9 mouse cellular contexts compared by ENCODE assay signal in genomic region chr19:10714682-10715475, GRCm38 (mm10). TPM values are rescaled to one million over a fixed set of nuclear protein-coding genes. Genes with fewer than 3 reads are reported as not detected.
DNase-seq lines count a peak whose midpoint lies in the region; ATAC-seq and TF ChIP-seq lines count a peak whose summit lies in the region.
"Had no signal": no experiment of that assay in that cellular context is flagged by ENCODE, and none has a peak within 500 bp of the region (broad histone marks: within the 10 kb centered on the region; RNA-seq: fewer than 3 reads in every experiment).

No protein-coding gene starts in this region.

- no peak overlapping the region for H3K27ac ChIP-seq in liver, postnatal 0 days (ENCODE audit: low read depth)
- H3K27ac ChIP-seq: heart, embryonic 13.5 days had no signal

- H3K9ac ChIP-seq in liver, postnatal 0 days (replicated peaks) = no peak overlapping the region
- H3K9ac ChIP-seq: heart, embryonic 13.5 days had no signal

- H3K4me1 ChIP-seq in liver, postnatal 0 days (ENCODE audit: insufficient read depth) = peaks cover under 1% of the 10 kb centered on the region; the same call in 1 of the 2 replicates

- WGBS in liver, postnatal 0 days (ENCODE audit: insufficient replicate concordance) = 51% methylated on average over 4 of the region's 4 CpGs

- H3K4me3 ChIP-seq in liver, postnatal 0 days (ENCODE audit: low read depth, low read length) = no peak overlapping the region
- H3K4me3 ChIP-seq: heart, embryonic 13.5 days had no signal

- H3K4me2 ChIP-seq in liver, postnatal 0 days (ENCODE audit: low read depth, low read length) = no peak overlapping the region
- H3K4me2 ChIP-seq: heart, embryonic 13.5 days had no signal

- peak; percentile 88 for TF ChIP-seq CTCF in liver, postnatal 0 days (IDR thresholded peaks at IDR 0.05; ENCODE audit: low read depth)

- peaks cover 36% of the 10 kb centered on the region for H3K36me3 ChIP-seq in liver, postnatal 0 days (replicated peaks; ENCODE audit: insufficient read depth, low read length)

- 0 out of 2 replicates have a peak, but pooled peaks have one; percentile 30 for ATAC-seq in liver, postnatal 0 days

- DNase-seq in B cell, adult 2 months = peak; percentile 85 to 87
- peak; percentile 93 for DNase-seq in NIH3T3 (ENCODE audit: low read depth)
- peak; percentile 90 to 93 for DNase-seq in cerebellum, postnatal 36 days
- peak; percentile 77 for DNase-seq in frontal cortex, postnatal 36 days (ENCODE audit: low spot score in 2 of 2)
- peak; percentile 76 to 77 for DNase-seq in kidney, postnatal 25 days
- DNase-seq in liver, postnatal 0 days = peak; percentile 77
- peak; percentile 80 for DNase-seq in retina, embryonic 14.5 days (ENCODE audit: low spot score)
- peak; percentile 87 for DNase-seq in thymus, postnatal 25 days

- TF ChIP-seq EP300 in liver, postnatal 0 days (IDR thresholded peaks at IDR 0.05; ENCODE audit: low read depth) = no peak

- H3K9me3 ChIP-seq in liver, postnatal 0 days (ENCODE audit: low read length) = no peaks in the 10 kb centered on the region
- H3K9me3 ChIP-seq: heart, embryonic 13.5 days had no signal

- H3K27me3 ChIP-seq in liver, postnatal 0 days (ENCODE audit: insufficient read depth, low read length) = no peaks in the 10 kb centered on the region
- H3K27me3 ChIP-seq: heart, embryonic 13.5 days had no signal

RNA-seq across cellular contexts. Expression of gene Cd5, which starts 23.9 kb away (rescaled TPM):
- 0.16 and 0.17 TPM in 2 replicates for polyA plus RNA-seq in liver, postnatal 0 days (2015; fragmentation: Nextera tagmentation; extraction: Ambion mirVana)

RNA-seq across cellular contexts. Expression of gene Vps37c, which starts 26.3 kb away (rescaled TPM):
- 8.2 and 9.4 TPM in 2 replicates for polyA plus RNA-seq in liver, postnatal 0 days (2015; fragmentation: Nextera tagmentation; extraction: Ambion mirVana)

RNA-seq across cellular contexts. Expression of gene Pga5, which starts 37.0 kb away (rescaled TPM):
- polyA plus RNA-seq in liver, postnatal 0 days (2015; fragmentation: Nextera tagmentation; extraction: Ambion mirVana) = 0.07 TPM in 1 of 2 replicates, not detected in the other
- polyA plus RNA-seq: heart, embryonic 13.5 days had no signal
